Mouse (Mus musculus) adrenal gland, adult 8-10 months (tissue): Measurements from ENCODE around the gene Blcap. TPM values are rescaled to one million over a fixed set of nuclear protein-coding genes. Genes with fewer than 3 reads are reported as not detected.

Source experiments
- DNase-seq: peaks from one replicate; pipeline ENCODE4 v3.0.0; 2022
- total RNA-seq, 4 experiments: library from RNA; stranded (reverse); gene quantifications; 2 replicates each; pipeline ENCODE4 v1.2.4; 2022

Blcap gene
- total RNA-seq, 4 experiments from 2014 or later: 81.0 to 96.7 (median 91.6) TPM

- no peak for DNase-seq
Measured at GRCm38 (mm10) chr2:157559440-157559839, 11.6 kb downstream of the Blcap start.

GRCm38 (mm10) chr2:157558520-157558919 lies 12.6 kb downstream of the Blcap start:
- DNase-seq: no peak

- no peak for DNase-seq
Measured at GRCm38 (mm10) chr2:157558051-157558450, 13.0 kb downstream of the Blcap start.

GRCm38 (mm10) chr2:157556074-157556698 lies 14.9 kb downstream of the Blcap start:
- DNase-seq: no peak

GRCm38 (mm10) chr2:157552158-157552886 lies 18.8 kb downstream of the Blcap start:
- no peak for DNase-seq

GRCm38 (mm10) chr2:157550292-157550691 lies 20.8 kb downstream of the Blcap start:
- no peak for DNase-seq

GRCm38 (mm10) chr2:157546686-157547085 lies 24.4 kb downstream of the Blcap start:
- DNase-seq: no peak

- no peak for DNase-seq
Measured at GRCm38 (mm10) chr2:157544333-157544888, 26.7 kb downstream of the Blcap start.

- DNase-seq: no peak
Measured at GRCm38 (mm10) chr2:157542415-157542814, 28.7 kb downstream of the Blcap start.

GRCm38 (mm10) chr2:157541631-157542030 lies 29.4 kb downstream of the Blcap start:
- DNase-seq: no peak

- no peak for DNase-seq
Measured at GRCm38 (mm10) chr2:157540953-157541569, 30.0 kb downstream of the Blcap start.

GRCm38 (mm10) chr2:157540073-157540952 lies 30.8 kb downstream of the Blcap start:
- DNase-seq: no peak

- DNase-seq: no peak
Measured at GRCm38 (mm10) chr2:157537118-157537517, 34.0 kb downstream of the Blcap start.

- DNase-seq: no peak
Measured at GRCm38 (mm10) chr2:157536476-157537081, 34.5 kb downstream of the Blcap start.

GRCm38 (mm10) chr2:157534163-157534562 lies 36.9 kb downstream of the Blcap start:
- no peak for DNase-seq

- no peak for DNase-seq
Measured at GRCm38 (mm10) chr2:157531681-157532426, 39.2 kb downstream of the Blcap start.

- DNase-seq: no peak
Measured at GRCm38 (mm10) chr2:157530056-157530955, 40.8 kb downstream of the Blcap start.

GRCm38 (mm10) chr2:157522556-157522955 lies 48.5 kb downstream of the Blcap start:
- DNase-seq: no peak

- DNase-seq: no peak
Measured at GRCm38 (mm10) chr2:157520496-157520895, 50.6 kb downstream of the Blcap start.

- DNase-seq: no peak
Measured at GRCm38 (mm10) chr2:157519452-157519851, 51.6 kb downstream of the Blcap start.
